Mouse (Mus musculus) olfactory bulb, adult 2 months (tissue): ENCODE measurements at regions not wholly inside any gene's neighbourhood (a gene's known extent, or its start where the extent isn't known, plus 50 kb on each side); places are given as distances from the start of the nearest gene placed in this dataset.

Experiments used
- H3K27ac ChIP-seq: fragments of 200-500 bp; 2 replicates; pipeline ENCODE4 v1.5.1; 2012; ENCODE audit warnings: low read depth, low read length; ENCODE audit not compliant: insufficient read depth
- H3K4me1 ChIP-seq: fragments of 200-500 bp; 2 replicates; pipeline ENCODE4 v1.6.1; 2012; ENCODE audit warnings: low read length; ENCODE audit not compliant: control insufficient read depth, insufficient read depth
- H3K4me3 ChIP-seq: fragments of 200-500 bp; 2 replicates; pipeline ENCODE4 v1.5.1; 2012; ENCODE audit warnings: mild to moderate bottlenecking, low read depth, low read length, moderate library complexity; ENCODE audit not compliant: insufficient read depth
- CTCF ChIP-seq: fragments of 200-500 bp; IDR thresholded peaks from 2 replicates; pipeline ENCODE4 v1.5.1; 2012; ENCODE audit warnings: low read depth, mild to moderate bottlenecking, low read length, moderate library complexity; ENCODE audit not compliant: insufficient read depth
- POLR2A ChIP-seq: fragments of 200-500 bp; IDR thresholded peaks from 2 replicates; pipeline ENCODE4 v1.6.1; 2012; ENCODE audit warnings: mild to moderate bottlenecking, low read depth, low read length, moderate library complexity; ENCODE audit not compliant: insufficient read depth
- WGBS: fragments of 180-500 bp; shearing (Covaris S2); methylation state at CpG from one replicate; pipeline ENCODE4 v1.1.7; 2018; 5-methylcytosine and 5-hydroxymethylcytosine counted together

- 92% methylated on average over 10 of the region's 10 CpGs for WGBS
- Histone ChIP-seq H3K4me3 (no peak overlapping the region), H3K4me1 (no peaks in the 10 kb centered on the region), H3K27ac (no peak overlapping the region)
- TF ChIP-seq POLR2A (no peak), CTCF (no peak)
Measured at GRCm38 (mm10) chr2:7722283-7722935, 213.0 kb upstream of the Celf2 start.

- Histone ChIP-seq H3K4me1 (no peaks in the 10 kb centered on the region), H3K4me3 (no peak overlapping the region), H3K27ac (no peak overlapping the region)
- TF ChIP-seq POLR2A, result no peak
- TF ChIP-seq CTCF, result no peak
- 79% methylated on average over 1 of the region's 1 CpGs for WGBS
Measured at GRCm38 (mm10) chr2:7711046-7711445, 201.7 kb upstream of the Celf2 start.

GRCm38 (mm10) chr2:7710476-7710875, 201.1 kb upstream of the Celf2 start:
- Histone ChIP-seq H3K4me1 (no peaks in the 10 kb centered on the region), H3K4me3 (no peak overlapping the region), H3K27ac (no peak overlapping the region)
- WGBS, result 92% methylated on average over 1 of the region's 1 CpGs
- TF ChIP-seq CTCF (no peak), POLR2A (no peak)

- no peak overlapping the region for H3K4me3 ChIP-seq
- TF ChIP-seq CTCF (no peak), POLR2A (no peak)
- no peaks in the 10 kb centered on the region for H3K4me1 ChIP-seq
- WGBS, result 100% methylated on average over 1 of the region's 1 CpGs
- no peak overlapping the region for H3K27ac ChIP-seq
Measured at GRCm38 (mm10) chr2:7683355-7683754, 174.0 kb upstream of the Celf2 start.

- TF ChIP-seq CTCF (no peak), POLR2A (no peak)
- H3K4me1 ChIP-seq, result peaks cover 4% of the 10 kb centered on the region; the same call in 1 of the 2 replicates
- 29% methylated on average over 6 of the region's 6 CpGs for WGBS
- H3K4me3 ChIP-seq, result no peak overlapping the region
- peak overlapping the region; percentile 75 for H3K27ac ChIP-seq
Measured at GRCm38 (mm10) chr2:7640892-7641291, 131.5 kb upstream of the Celf2 start.

- Histone ChIP-seq H3K4me3 (no peak overlapping the region), H3K4me1 (no peaks in the 10 kb centered on the region), H3K27ac (no peak overlapping the region)
- 96% methylated on average over 5 of the region's 5 CpGs for WGBS
- TF ChIP-seq POLR2A (no peak), CTCF (no peak)
Measured at GRCm38 (mm10) chr2:7622716-7623285, 113.4 kb upstream of the Celf2 start.

GRCm38 (mm10) chr2:7619888-7620664, 110.7 kb upstream of the Celf2 start:
- Histone ChIP-seq H3K4me1 (no peaks in the 10 kb centered on the region), H3K4me3 (no peak overlapping the region), H3K27ac (no peak overlapping the region)
- WGBS, result 52% methylated on average over 9 of the region's 9 CpGs
- TF ChIP-seq POLR2A, result no peak
- TF ChIP-seq CTCF, result no peak

- no peak overlapping the region for H3K4me3 ChIP-seq
- WGBS, result 31% methylated on average over 2 of the region's 2 CpGs
- H3K4me1 ChIP-seq, result peaks cover 5% of the 10 kb centered on the region
- no peak overlapping the region for H3K27ac ChIP-seq
- TF ChIP-seq CTCF, result no peak
Measured at GRCm38 (mm10) chr2:7578196-7578595, 68.8 kb upstream of the Celf2 start.
